Mouse (Mus musculus) megakaryocyte-erythroid progenitor cell, adult 5-6 weeks (primary cell): ENCODE data around the gene Lrp5. TPM values are rescaled to one million over a fixed set of nuclear protein-coding genes. Genes with fewer than 3 reads are reported as not detected.

Experiments
- ATAC-seq: replicated peaks from 2 replicates; pipeline ENCODE4 v1.8.0; 2016; ENCODE audit warnings: mild to moderate bottlenecking, inconsistent platforms; ENCODE audit not compliant: severe bottlenecking, poor library complexity, low FRiP score, low TSS enrichment
- total RNA-seq, 2 experiments: library from RNA; stranded (forward) in 1 of 2; stranded (reverse) in 1 of 2; fragments of 200-1000, 215-1000 nt in 1 of 2; fragments of >200 nt in 1 of 2; fragmentation: Nextera tagmentation in 1 of 2; gene quantifications; 2 replicates each; pipeline ENCODE4 v1.2.3; 2014 to 2017

Lrp5 gene
- total RNA-seq, 2 experiments from 2014 or later, result 5.4 to 10.2 TPM

DNA sequence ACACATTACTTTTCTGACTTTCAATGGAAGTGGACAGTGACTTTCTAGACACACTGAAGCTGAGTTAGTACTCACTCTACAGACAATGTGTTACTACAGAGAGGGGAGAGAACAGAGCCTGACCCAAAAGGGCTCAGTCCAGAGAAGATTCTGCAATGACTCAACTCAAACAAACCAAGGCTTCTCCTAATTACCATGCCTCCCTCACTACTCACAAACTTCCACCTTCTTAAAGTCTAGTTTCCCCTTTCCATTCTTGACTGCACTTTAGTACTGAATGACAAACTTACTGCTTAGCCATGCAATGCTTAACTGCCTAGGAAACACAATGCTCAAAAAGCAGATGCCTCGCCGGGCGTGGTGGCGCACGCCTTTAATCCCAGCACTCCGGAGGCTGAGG is 148.7 kb downstream of the Lrp5 start:
- no peak for ATAC-seq

DNA sequence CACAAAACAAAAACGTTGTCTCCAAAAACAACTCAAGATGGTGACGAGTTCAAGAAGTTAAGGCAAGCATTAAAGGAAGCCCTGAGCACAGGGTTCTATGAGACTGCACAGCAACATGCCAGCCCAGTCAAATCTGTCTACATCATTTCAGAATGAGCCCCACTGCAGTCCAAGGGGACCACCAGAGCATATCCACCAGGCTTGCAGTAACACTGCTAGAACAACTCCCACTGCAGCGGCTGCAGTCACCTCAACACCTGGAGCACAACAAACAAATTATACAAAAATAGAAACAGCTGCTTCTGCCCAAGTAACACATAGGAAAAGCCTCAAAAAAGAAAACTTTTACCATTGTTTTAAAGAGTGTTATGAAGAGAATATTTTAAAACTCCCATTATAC is 151.4 kb downstream of the Lrp5 start:
- no peak for ATAC-seq

Other genes starting within 250 kb of the Lrp5 start
- gene Ppp6r3, start 110.8 kb downstream of the Lrp5 start, total RNA-seq (2014; fragmentation: Nextera tagmentation), result 91.4 and 100 TPM in 2 replicates
- gene Ppp6r3, start 110.8 kb downstream of the Lrp5 start, total RNA-seq (2017), result 90.3 and 96.6 TPM in 2 replicates
- 24.0 and 24.9 TPM in 2 replicates for gene 1810055G02Rik, start 21.7 kb upstream of the Lrp5 start, total RNA-seq (2014; fragmentation: Nextera tagmentation)
- gene 1810055G02Rik, start 21.7 kb upstream of the Lrp5 start, total RNA-seq (2017), result 3.2 and 9.0 TPM in 2 replicates
- gene Kmt5b, start 80.9 kb upstream of the Lrp5 start, total RNA-seq (2014; fragmentation: Nextera tagmentation), result 24.8 and 32.9 TPM in 2 replicates
- 39.8 and 39.9 TPM in 2 replicates for gene Kmt5b, start 80.9 kb upstream of the Lrp5 start, total RNA-seq (2017)
- 23.0 and 23.5 TPM in 2 replicates for gene Chka, start 165.2 kb upstream of the Lrp5 start, total RNA-seq (2014; fragmentation: Nextera tagmentation)
- 22.5 and 26.0 TPM in 2 replicates for gene Chka, start 165.2 kb upstream of the Lrp5 start, total RNA-seq (2017)
- gene Tcirg1, start 220.6 kb upstream of the Lrp5 start, total RNA-seq (2014; fragmentation: Nextera tagmentation), result 27.6 and 37.7 TPM in 2 replicates
- gene Tcirg1, start 220.6 kb upstream of the Lrp5 start, total RNA-seq (2017), result 6.7 and 44.0 TPM in 2 replicates
- 175 and 218 TPM in 2 replicates for gene Ndufs8, start 226.2 kb upstream of the Lrp5 start, total RNA-seq (2014; fragmentation: Nextera tagmentation)
- 54.3 and 59.0 TPM in 2 replicates for gene Ndufs8, start 226.2 kb upstream of the Lrp5 start, total RNA-seq (2017)
- gene Aldh3b1, start 243.2 kb upstream of the Lrp5 start, total RNA-seq (2014; fragmentation: Nextera tagmentation), result 3.9 TPM in 1 of 2 replicates, not detected in the other
- gene Aldh3b1, start 243.2 kb upstream of the Lrp5 start, total RNA-seq (2017), result not detected in 2 replicates
- 9.1 and 10.4 TPM in 2 replicates for gene Unc93b1, start 248.6 kb upstream of the Lrp5 start, total RNA-seq (2014; fragmentation: Nextera tagmentation)
- 3.9 and 16.4 TPM in 2 replicates for gene Unc93b1, start 248.6 kb upstream of the Lrp5 start, total RNA-seq (2017)